Mouse (Mus musculus) liver, adult 2 months (tissue): ENCODE measurements around the gene Aars2.

Experiments
- CTCF ChIP-seq: fragments of 200-500 bp; IDR thresholded peaks from 2 replicates; pipeline ENCODE4 v1.5.1; 2011; ENCODE audit warnings: low read depth, low read length, control low read depth
- POLR2A ChIP-seq: fragments of 200-500 bp; IDR thresholded peaks from 2 replicates; pipeline ENCODE4 v1.6.1; 2011; ENCODE audit warnings: low read length, control low read depth; ENCODE audit not compliant: insufficient read depth; ENCODE audit errors: extremely low read depth

DNA sequence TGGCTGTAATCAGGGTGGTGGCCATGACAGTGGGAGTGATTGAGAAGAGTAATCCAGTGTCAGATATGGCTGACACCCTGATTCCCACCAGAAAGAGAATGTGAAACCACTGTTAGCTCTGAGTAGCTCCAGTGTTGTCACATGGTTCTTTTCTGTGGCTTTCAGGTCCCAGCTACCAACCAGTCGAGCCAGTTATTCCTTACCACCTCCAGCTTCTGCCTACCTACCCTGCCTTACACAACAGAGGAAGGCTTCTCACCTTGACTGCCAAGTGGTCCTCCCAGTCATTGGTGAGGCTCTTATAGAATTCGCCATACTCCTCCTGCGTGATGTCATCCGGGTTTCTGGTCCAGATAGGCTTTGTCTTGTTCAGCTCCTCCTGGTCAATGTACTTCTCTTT is 63.4 kb downstream of the Aars2 start:
- TF ChIP-seq CTCF, result no peak
- no peak for TF ChIP-seq POLR2A
